Mouse (Mus musculus) forelimb bud, embryonic 11.5 days (tissue): ENCODE data around the gene Fn1.
A peak's percentile ranks its signal among the peaks of the same experiment; 100 is the strongest.

Source experiments
- DNase-seq: peaks from one replicate; pipeline ENCODE4 v3.0.0-alpha.2; 2012; ENCODE audit warnings: low read depth, low spot score

Fn1 gene

GRCm38 (mm10) chr1:71652551-71653399 lies at the start of gene Fn1:
Gene Fn1, minus strand, starts transcription at chr1:71653200.
- DNase-seq, result peak; percentile 94

- DNase-seq, result no peak
Measured at GRCm38 (mm10) chr1:71696093-71696492, 43.1 kb upstream of the Fn1 start.

- DNase-seq, result no peak
Measured at GRCm38 (mm10) chr1:71691472-71692277, 38.7 kb upstream of the Fn1 start.

- DNase-seq, result no peak
Measured at GRCm38 (mm10) chr1:71688926-71689303, 35.9 kb upstream of the Fn1 start.

GRCm38 (mm10) chr1:71688272-71688925 lies 35.4 kb upstream of the Fn1 start:
- DNase-seq, result no peak

- no peak for DNase-seq
Measured at GRCm38 (mm10) chr1:71686791-71687190, 33.8 kb upstream of the Fn1 start.

- no peak for DNase-seq
Measured at GRCm38 (mm10) chr1:71683736-71684135, 30.7 kb upstream of the Fn1 start.

GRCm38 (mm10) chr1:71682194-71682715 lies 29.3 kb upstream of the Fn1 start:
- peak; percentile 52 for DNase-seq

- DNase-seq, result no peak
Measured at GRCm38 (mm10) chr1:71681306-71681705, 28.3 kb upstream of the Fn1 start.

GRCm38 (mm10) chr1:71680046-71680672 lies 27.2 kb upstream of the Fn1 start:
- DNase-seq, result no peak

GRCm38 (mm10) chr1:71675420-71675819 lies 22.4 kb upstream of the Fn1 start:
- DNase-seq, result no peak

- no peak for DNase-seq
Measured at GRCm38 (mm10) chr1:71674274-71674673, 21.3 kb upstream of the Fn1 start.

GRCm38 (mm10) chr1:71673398-71673910 lies 20.5 kb upstream of the Fn1 start:
- no peak for DNase-seq

- DNase-seq, result no peak
Measured at GRCm38 (mm10) chr1:71672346-71672745, 19.3 kb upstream of the Fn1 start.

- no peak for DNase-seq
Measured at GRCm38 (mm10) chr1:71663242-71663641, 10.2 kb upstream of the Fn1 start.

- DNase-seq, result no peak
Measured at GRCm38 (mm10) chr1:71658632-71659031, 5.6 kb upstream of the Fn1 start.

- DNase-seq, result no peak
Measured at GRCm38 (mm10) chr1:71656309-71656708, 3.3 kb upstream of the Fn1 start.

- peak; percentile 8 for DNase-seq
Measured at GRCm38 (mm10) chr1:71654221-71654620, 1.2 kb upstream of the Fn1 start.

GRCm38 (mm10) chr1:71653400-71654159 lies 580 bp upstream of the Fn1 start:
- DNase-seq, result peak; percentile 35

- peak; percentile 17 for DNase-seq
Measured at GRCm38 (mm10) chr1:71651828-71652227, 1.2 kb downstream of the Fn1 start.
